Mouse (Mus musculus) C2C12 (cell line): ENCODE results near the gene Obp2b. TPM values are rescaled to one million over a fixed set of nuclear protein-coding genes. Genes with fewer than 3 reads are reported as not detected.

Experiments
- H3K27me3 ChIP-seq: one replicate; pipeline ENCODE4 v1.6.1; 2011; ENCODE audit not compliant: control insufficient read depth, insufficient read depth, insufficient read length
- H3K36me3 ChIP-seq: one replicate; pipeline ENCODE4 v1.6.1; 2011; ENCODE audit not compliant: control insufficient read depth, insufficient read depth
- H3K4me3 ChIP-seq: one replicate; pipeline ENCODE4 v1.5.1; 2011; ENCODE audit warnings: mild to moderate bottlenecking, control low read depth; ENCODE audit not compliant: poor library complexity, insufficient read depth, severe bottlenecking
- H3K79me2 ChIP-seq: one replicate; pipeline ENCODE4 v1.6.1; 2011; ENCODE audit not compliant: control insufficient read depth, insufficient read depth
- H3K79me3 ChIP-seq: one replicate; pipeline ENCODE4 v1.6.1; 2011; ENCODE audit warnings: low read depth, control low read depth
- H3ac ChIP-seq: one replicate; pipeline ENCODE3; 2011; ENCODE audit warnings: low read depth; ENCODE audit not compliant: control insufficient read depth, insufficient read length
- CEBPB ChIP-seq: IDR thresholded peaks from one replicate; pipeline ENCODE4 v1.6.1; 2011; ENCODE audit warnings: low read depth, mild to moderate bottlenecking, control low read depth, moderate library complexity
- CTCF ChIP-seq: IDR thresholded peaks from one replicate; pipeline ENCODE4 v1.5.1; 2011; ENCODE audit not compliant: control insufficient read depth, insufficient read depth, insufficient read length
- FOSL1 ChIP-seq: IDR thresholded peaks from one replicate; pipeline ENCODE4 v1.8.0; 2011; ENCODE audit warnings: mild to moderate bottlenecking, low read length; ENCODE audit not compliant: poor library complexity, insufficient read depth, severe bottlenecking
- MAX ChIP-seq: IDR thresholded peaks from one replicate; pipeline ENCODE4 v1.6.1; 2011; ENCODE audit warnings: mild to moderate bottlenecking, control low read depth
- MYOD1 ChIP-seq: IDR thresholded peaks from one replicate; pipeline ENCODE4 v1.6.1; 2011; ENCODE audit warnings: low read depth; ENCODE audit not compliant: control insufficient read depth, insufficient read length
- MYOG ChIP-seq: IDR thresholded peaks from one replicate; pipeline ENCODE4 v1.6.1; 2011; ENCODE audit not compliant: control insufficient read depth, insufficient read length; ENCODE audit errors: extremely low read depth
- USF1 ChIP-seq: IDR thresholded peaks from one replicate; pipeline ENCODE4 v1.6.1; 2011; ENCODE audit warnings: low read depth, mild to moderate bottlenecking, control low read depth, moderate library complexity
- polyA plus RNA-seq: library from polyadenylated mRNA; unstranded; fragments of >200 nt; fragmentation: generic; extraction: Trizol; gene quantifications from one replicate; pipeline ENCODE4 v1.2.1, GENCODE M21; 2012; ENCODE audit warnings: missing spikeins

Gene Obp2b
- polyA plus RNA-seq, 1 experiment = not detected

GRCm38 (mm10) chr2:25773507-25773906 lies 36.7 kb downstream of the Obp2b start:
- Histone ChIP-seq H3K36me3 (no peaks in the 10 kb centered on the region), H3ac (no peak overlapping the region), H3K4me3 (no peak overlapping the region), H3K27me3 (peaks cover 32% of the 10 kb centered on the region), H3K79me2 (no peaks in the 10 kb centered on the region), H3K79me3 (no peaks in the 10 kb centered on the region)
- no peak for TF ChIP-seq CTCF
- no peak for TF ChIP-seq MYOG
- no peak for TF ChIP-seq MYOD1
- no peak for TF ChIP-seq USF1
- TF ChIP-seq FOSL1 = no peak
- TF ChIP-seq MAX = no peak
- no peak for TF ChIP-seq CEBPB

- Histone ChIP-seq H3K79me2 (no peaks in the 10 kb centered on the region), H3K27me3 (peaks cover 28% of the 10 kb centered on the region), H3ac (no peak overlapping the region), H3K79me3 (no peaks in the 10 kb centered on the region), H3K36me3 (no peaks in the 10 kb centered on the region), H3K4me3 (no peak overlapping the region)
- TF ChIP-seq CTCF = no peak
- no peak for TF ChIP-seq FOSL1
- no peak for TF ChIP-seq CEBPB
- no peak for TF ChIP-seq MYOG
- no peak for TF ChIP-seq MYOD1
- TF ChIP-seq USF1 = no peak
- TF ChIP-seq MAX = no peak
Observed at GRCm38 (mm10) chr2:25774640-25775039, 37.8 kb downstream of the Obp2b start.

DNA sequence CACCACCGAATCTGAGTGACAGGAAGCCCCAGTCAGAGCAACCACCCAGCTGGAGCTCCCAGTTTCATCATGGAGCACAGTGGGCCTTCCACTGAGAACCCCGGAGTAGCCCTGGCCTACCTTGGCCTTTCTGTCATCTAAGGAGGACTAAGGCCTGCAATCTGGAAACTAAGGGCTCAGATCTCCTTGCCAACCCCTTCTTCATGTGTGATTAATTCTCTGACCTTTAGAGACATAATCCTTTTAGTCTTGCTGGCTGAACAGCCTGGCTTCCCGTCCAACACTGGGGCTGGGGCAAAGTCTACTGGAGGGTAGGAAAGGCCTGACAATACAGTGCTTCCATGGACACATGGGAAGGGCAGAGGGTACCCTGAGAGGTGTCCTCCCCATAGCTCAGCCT lies 39.2 kb downstream of the Obp2b start:
- Histone ChIP-seq H3K27me3 (peaks cover 28% of the 10 kb centered on the region), H3K79me2 (no peaks in the 10 kb centered on the region), H3K4me3 (no peak overlapping the region), H3K79me3 (no peaks in the 10 kb centered on the region), H3K36me3 (no peaks in the 10 kb centered on the region), H3ac (no peak overlapping the region)
- TF ChIP-seq CTCF (no peak), CEBPB (no peak)

DNA sequence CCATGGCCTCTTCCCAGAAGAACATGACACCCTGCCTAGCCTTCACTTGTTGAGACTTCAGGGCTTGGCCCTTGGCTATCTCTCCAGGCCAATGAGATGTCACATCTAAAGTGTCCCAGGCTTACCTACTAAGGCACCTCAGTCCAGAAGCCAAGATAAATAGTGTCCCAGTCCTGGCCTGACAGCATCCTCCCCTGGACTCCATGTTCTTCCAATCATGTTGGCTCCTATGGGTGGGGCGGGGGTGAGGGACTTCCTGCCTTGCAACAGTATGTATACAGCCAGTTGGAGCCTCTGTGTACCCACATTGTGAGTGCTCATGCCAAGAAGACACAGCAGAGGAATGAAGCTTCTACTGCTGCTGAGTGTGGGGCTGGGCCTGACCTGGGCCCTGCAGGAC lies 39.9 kb downstream of the Obp2b start, which contains the start of gene Lcn11:
Gene Lcn11 (plus strand): TSS at position 301 of the 400 bp plus-strand sequence.
- TF ChIP-seq CTCF = no peak
- TF ChIP-seq MYOG = no peak
- no peak for TF ChIP-seq CEBPB
- no peak for TF ChIP-seq USF1
- TF ChIP-seq MYOD1 = no peak
- no peak for TF ChIP-seq FOSL1
- no peak for TF ChIP-seq MAX
- no peak within 1 kb of the TSS for H3K4me3 ChIP-seq
- H3K79me3 ChIP-seq = no peaks in the 10 kb centered on the region
- no peaks in the 10 kb centered on the region for H3K36me3 ChIP-seq
- H3K79me2 ChIP-seq = no peaks in the 10 kb centered on the region
- peaks cover 23% of the 10 kb centered on the region for H3K27me3 ChIP-seq
- H3ac ChIP-seq = no peak within 1 kb of the TSS

DNA sequence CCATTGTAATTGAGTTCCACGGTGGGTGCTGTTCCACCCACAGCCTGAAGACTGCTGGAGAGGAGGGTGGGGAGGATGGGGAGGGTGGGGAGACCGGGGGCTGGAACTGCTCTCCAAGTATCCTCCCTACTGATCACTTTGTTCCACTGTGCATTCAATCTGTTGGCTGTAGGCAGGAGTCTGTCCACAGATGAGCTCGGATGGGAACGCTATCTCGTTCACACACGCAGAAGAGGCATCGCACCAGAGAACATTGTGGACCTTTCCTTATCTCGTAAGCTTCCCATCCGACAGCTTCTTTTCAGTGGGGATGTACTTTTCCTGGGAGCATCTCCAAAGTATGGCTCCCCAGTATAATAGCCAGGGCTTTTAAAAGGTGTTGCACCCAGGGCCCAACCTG lies 42.3 kb downstream of the Obp2b start:
- Histone ChIP-seq H3K36me3 (no peaks in the 10 kb centered on the region), H3K79me3 (no peaks in the 10 kb centered on the region), H3K27me3 (peaks cover 36% of the 10 kb centered on the region), H3K79me2 (no peaks in the 10 kb centered on the region), H3ac (no peak overlapping the region), H3K4me3 (no peak overlapping the region)
- no peak for TF ChIP-seq FOSL1
- TF ChIP-seq CTCF = no peak
- TF ChIP-seq USF1 = no peak
- no peak for TF ChIP-seq MYOD1
- no peak for TF ChIP-seq MYOG
- TF ChIP-seq CEBPB = no peak
- TF ChIP-seq MAX = no peak

GRCm38 (mm10) chr2:25780921-25781320 lies 44.1 kb downstream of the Obp2b start:
- no peak for TF ChIP-seq USF1
- TF ChIP-seq FOSL1 = no peak
- no peak for TF ChIP-seq MYOG
- Histone ChIP-seq H3K27me3 (peaks cover 37% of the 10 kb centered on the region), H3K79me2 (no peaks in the 10 kb centered on the region), H3K4me3 (no peak overlapping the region), H3K79me3 (no peaks in the 10 kb centered on the region), H3K36me3 (no peaks in the 10 kb centered on the region), H3ac (no peak overlapping the region)
